Mouse (Mus musculus) common myeloid progenitor, adult 5-6 weeks (primary cell): Measurements from ENCODE around the gene Olfr1423. TPM values are rescaled to one million over a fixed set of nuclear protein-coding genes. Genes with fewer than 3 reads are reported as not detected.

Experiments used
- total RNA-seq: library from RNA; stranded (forward); fragments of 200-1000, 187-1606 nt; gene quantifications from 2 replicates; pipeline ENCODE4 v1.2.3, GENCODE M21; 2017

Gene Olfr1423
- total RNA-seq, 1 experiment from 2014 or later = not detected

Other genes starting within 250 kb of the Olfr1423 start
- 17.7 and 20.7 TPM in 2 replicates for gene Stx3, start 221.9 kb downstream of the Olfr1423 start, total RNA-seq
- not detected in 2 replicates for gene Olfr1417, start 202.1 kb downstream of the Olfr1423 start, total RNA-seq
- not detected in 2 replicates for gene Olfr1418, start 180.3 kb downstream of the Olfr1423 start, total RNA-seq
- gene Olfr1419, start 166.2 kb downstream of the Olfr1423 start, total RNA-seq = not detected in 2 replicates
- gene Olfr1420, start 154.8 kb downstream of the Olfr1423 start, total RNA-seq = not detected in 2 replicates
- gene Patl1, start 128.9 kb downstream of the Olfr1423 start, total RNA-seq = 18.2 and 21.0 TPM in 2 replicates
- gene Osbp, start 75.4 kb downstream of the Olfr1423 start, total RNA-seq = 31.4 and 47.0 TPM in 2 replicates
- not detected in 2 replicates for gene Olfr1424, start 21.4 kb upstream of the Olfr1423 start, total RNA-seq
- gene Olfr1425, start 36.4 kb upstream of the Olfr1423 start, total RNA-seq = not detected in 2 replicates
- not detected in 2 replicates for gene Olfr1426, start 50.7 kb upstream of the Olfr1423 start, total RNA-seq
- not detected in 2 replicates for gene Olfr1427, start 62.0 kb upstream of the Olfr1423 start, total RNA-seq
- gene Olfr1428, start 74.6 kb upstream of the Olfr1423 start, total RNA-seq = not detected in 2 replicates
- not detected in 2 replicates for gene Olfr76, start 81.9 kb upstream of the Olfr1423 start, total RNA-seq
- not detected in 2 replicates for gene Olfr1555-ps1, start 128.8 kb upstream of the Olfr1423 start, total RNA-seq
- not detected in 2 replicates for gene Olfr1431, start 159.3 kb upstream of the Olfr1423 start, total RNA-seq
- gene Olfr1432, start 191.3 kb upstream of the Olfr1423 start, total RNA-seq = not detected in 2 replicates
- not detected in 2 replicates for gene Olfr262, start 200.3 kb upstream of the Olfr1423 start, total RNA-seq
- gene Olfr235, start 219.7 kb upstream of the Olfr1423 start, total RNA-seq = not detected in 2 replicates
- gene Olfr1434, start 238.5 kb upstream of the Olfr1423 start, total RNA-seq = not detected in 2 replicates